Mouse (Mus musculus): ENCODE measurements around the gene Ace2. TPM values are rescaled to one million over a fixed set of nuclear protein-coding genes. Genes with fewer than 3 reads are reported as not detected.

Ace2 gene
- total RNA-seq, 2 experiments from 2014 or later = not detected

- ATAC-seq (replicated peaks; ENCODE audit: poor library complexity) = peak; percentile 57
Measured at GRCm38 (mm10) chrX:164175780-164176179, 36.6 kb downstream of the Ace2 start.

- ATAC-seq (replicated peaks; ENCODE audit: poor library complexity) = no peak
Measured at GRCm38 (mm10) chrX:164178856-164179255, 39.7 kb downstream of the Ace2 start.

GRCm38 (mm10) chrX:164179746-164180145 is 40.6 kb downstream of the Ace2 start:
- peak; percentile 89 for ATAC-seq (replicated peaks; ENCODE audit: poor library complexity)

- ATAC-seq (replicated peaks; ENCODE audit: poor library complexity) = peak; percentile 92
Measured at GRCm38 (mm10) chrX:164183844-164184243, 44.7 kb downstream of the Ace2 start.

GRCm38 (mm10) chrX:164189880-164190279 is 50.7 kb downstream of the Ace2 start:
- peak; percentile 63 for ATAC-seq (replicated peaks; ENCODE audit: poor library complexity)

GRCm38 (mm10) chrX:164197679-164198078 is 58.5 kb downstream of the Ace2 start:
- ATAC-seq (replicated peaks; ENCODE audit: poor library complexity) = peak; percentile 84

GRCm38 (mm10) chrX:164200547-164200946 is 61.4 kb downstream of the Ace2 start:
- ATAC-seq (replicated peaks; ENCODE audit: poor library complexity) = peak; percentile 93

- peak; percentile 92 for ATAC-seq (replicated peaks; ENCODE audit: poor library complexity)
Measured at GRCm38 (mm10) chrX:164221989-164222388, 82.9 kb downstream of the Ace2 start.

- ATAC-seq (replicated peaks; ENCODE audit: poor library complexity) = no peak
Measured at GRCm38 (mm10) chrX:164233380-164233779, 94.2 kb downstream of the Ace2 start.

Other genes with a start within 250 kb of the Ace2 start
- 59.0 and 74.5 TPM in 2 replicates for gene Ap1s2, start 230.3 kb upstream of the Ace2 start, total RNA-seq (2015)
- 35.7 and 37.4 TPM in 2 replicates for gene Ap1s2, start 230.3 kb upstream of the Ace2 start, total RNA-seq (2017)
- 28.1 and 31.8 TPM in 2 replicates for gene Zrsr2, start 180.7 kb upstream of the Ace2 start, total RNA-seq (2015)
- 35.2 and 76.8 TPM in 2 replicates for gene Zrsr2, start 180.7 kb upstream of the Ace2 start, total RNA-seq (2017)
- gene Car5b, start 111.3 kb upstream of the Ace2 start, total RNA-seq (2015) = 0.30 TPM in 1 of 2 replicates, not detected in the other
- gene Car5b, start 111.3 kb upstream of the Ace2 start, total RNA-seq (2017) = 0.21 and 0.24 TPM in 2 replicates
- gene Siah1b, start 62.8 kb upstream of the Ace2 start, total RNA-seq (2015) = 15.1 and 16.3 TPM in 2 replicates
- gene Siah1b, start 62.8 kb upstream of the Ace2 start, total RNA-seq (2017) = 15.4 and 21.6 TPM in 2 replicates
- not detected in 2 replicates for gene Cltrn, start 50.5 kb upstream of the Ace2 start, total RNA-seq (2015)
- gene Cltrn, start 50.5 kb upstream of the Ace2 start, total RNA-seq (2017) = not detected in 2 replicates
- gene Bmx, start 118.9 kb downstream of the Ace2 start, total RNA-seq (2015) = 4.1 and 5.0 TPM in 2 replicates
- 4.4 and 9.0 TPM in 2 replicates for gene Bmx, start 118.9 kb downstream of the Ace2 start, total RNA-seq (2017)
- 0.99 and 1.1 TPM in 2 replicates for gene Pir, start 130.0 kb downstream of the Ace2 start, total RNA-seq (2015)
- gene Pir, start 130.0 kb downstream of the Ace2 start, total RNA-seq (2017) = 0.71 and 1.0 TPM in 2 replicates
- gene Vegfd, start 234.0 kb downstream of the Ace2 start, total RNA-seq (2015) = not detected in 2 replicates
- not detected in 2 replicates for gene Vegfd, start 234.0 kb downstream of the Ace2 start, total RNA-seq (2017)